Mouse (Mus musculus) C2C12 (cell line): ENCODE measurements around the gene Pnpla5. TPM values are rescaled to one million over a fixed set of nuclear protein-coding genes. Genes with fewer than 3 reads are reported as not detected.
"Not testable (repeated sequence)": the region's sequence is repeated elsewhere in the genome, so short reads cannot be mapped to it uniquely, and the experiment has no call there.

Experiments
- H3K27me3 ChIP-seq: one replicate; pipeline ENCODE4 v1.6.1; 2011; ENCODE audit not compliant: control insufficient read depth, insufficient read depth, insufficient read length
- H3K36me3 ChIP-seq: one replicate; pipeline ENCODE4 v1.6.1; 2011; ENCODE audit not compliant: control insufficient read depth, insufficient read depth
- H3K4me3 ChIP-seq: one replicate; pipeline ENCODE4 v1.5.1; 2011; ENCODE audit warnings: mild to moderate bottlenecking, control low read depth; ENCODE audit not compliant: poor library complexity, insufficient read depth, severe bottlenecking
- H3K79me2 ChIP-seq: one replicate; pipeline ENCODE4 v1.6.1; 2011; ENCODE audit not compliant: control insufficient read depth, insufficient read depth
- H3K79me3 ChIP-seq: one replicate; pipeline ENCODE4 v1.6.1; 2011; ENCODE audit warnings: low read depth, control low read depth
- H3ac ChIP-seq: one replicate; pipeline ENCODE3; 2011; ENCODE audit warnings: low read depth; ENCODE audit not compliant: control insufficient read depth, insufficient read length
- CEBPB ChIP-seq: IDR thresholded peaks from one replicate; pipeline ENCODE4 v1.6.1; 2011; ENCODE audit warnings: low read depth, mild to moderate bottlenecking, control low read depth, moderate library complexity
- CTCF ChIP-seq: IDR thresholded peaks from one replicate; pipeline ENCODE4 v1.5.1; 2011; ENCODE audit not compliant: control insufficient read depth, insufficient read depth, insufficient read length
- FOSL1 ChIP-seq: IDR thresholded peaks from one replicate; pipeline ENCODE4 v1.8.0; 2011; ENCODE audit warnings: mild to moderate bottlenecking, low read length; ENCODE audit not compliant: poor library complexity, insufficient read depth, severe bottlenecking
- MAX ChIP-seq: IDR thresholded peaks from one replicate; pipeline ENCODE4 v1.6.1; 2011; ENCODE audit warnings: mild to moderate bottlenecking, control low read depth
- MYOD1 ChIP-seq: IDR thresholded peaks from one replicate; pipeline ENCODE4 v1.6.1; 2011; ENCODE audit warnings: low read depth; ENCODE audit not compliant: control insufficient read depth, insufficient read length
- MYOG ChIP-seq: IDR thresholded peaks from one replicate; pipeline ENCODE4 v1.6.1; 2011; ENCODE audit not compliant: control insufficient read depth, insufficient read length; ENCODE audit errors: extremely low read depth
- USF1 ChIP-seq: IDR thresholded peaks from one replicate; pipeline ENCODE4 v1.6.1; 2011; ENCODE audit warnings: low read depth, mild to moderate bottlenecking, control low read depth, moderate library complexity
- polyA plus RNA-seq: library from polyadenylated mRNA; unstranded; fragments of >200 nt; fragmentation: generic; extraction: Trizol; gene quantifications from one replicate; pipeline ENCODE4 v1.2.1, GENCODE M21; 2012; ENCODE audit warnings: missing spikeins

The Pnpla5 gene
- polyA plus RNA-seq, 1 experiment: not detected

DNA sequence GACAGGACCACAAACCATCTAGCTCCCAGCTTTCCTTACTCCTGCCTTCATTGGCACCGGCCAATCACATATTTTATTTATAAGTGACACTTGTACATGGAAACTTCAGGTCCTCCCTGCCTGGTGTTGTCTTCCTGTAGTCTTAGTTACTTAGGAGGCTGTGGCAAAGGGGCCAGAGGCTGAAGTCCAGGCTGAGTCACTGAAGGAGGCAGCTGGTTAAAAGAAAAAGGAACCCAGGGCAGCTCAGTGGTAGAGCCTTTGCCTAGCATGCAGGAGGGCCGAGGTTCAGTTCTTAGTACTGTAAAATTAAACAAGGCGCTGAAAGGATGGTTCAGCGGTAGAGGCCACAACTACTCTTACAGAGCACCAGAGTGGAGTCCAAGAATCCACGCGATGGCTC, 43.8 kb upstream of the Pnpla5 start:
- H3K4me3 ChIP-seq: no peak overlapping the region
- TF ChIP-seq CEBPB: no peak
- no peak for TF ChIP-seq MAX
- no peak for TF ChIP-seq MYOG
- no peak for TF ChIP-seq MYOD1
- no peak for TF ChIP-seq FOSL1
- no peak for TF ChIP-seq CTCF
- no peak for TF ChIP-seq USF1
- H3K27me3 ChIP-seq: peaks cover 38% of the 10 kb centered on the region
- H3K79me2 ChIP-seq: no peaks in the 10 kb centered on the region
- no peaks in the 10 kb centered on the region for H3K36me3 ChIP-seq
- no peaks in the 10 kb centered on the region for H3K79me3 ChIP-seq
- no peak overlapping the region for H3ac ChIP-seq

- Histone ChIP-seq H3K79me3 (no peaks in the 10 kb centered on the region), H3K36me3 (no peaks in the 10 kb centered on the region), H3K4me3 (no peak overlapping the region), H3K27me3 (peaks cover 35% of the 10 kb centered on the region), H3K79me2 (no peaks in the 10 kb centered on the region), H3ac (no peak overlapping the region)
- no peak for TF ChIP-seq MAX
- no peak for TF ChIP-seq MYOG
Measured at GRCm38 (mm10) chr15:84161871-84162270, 38.9 kb upstream of the Pnpla5 start.

GRCm38 (mm10) chr15:84157530-84157929, 34.6 kb upstream of the Pnpla5 start:
- not testable (repeated sequence) for H3K4me3 ChIP-seq, H3K79me3 ChIP-seq, H3K36me3 ChIP-seq, H3ac ChIP-seq, H3K79me2 ChIP-seq
- peaks cover 32% of the 10 kb centered on the region for H3K27me3 ChIP-seq

DNA sequence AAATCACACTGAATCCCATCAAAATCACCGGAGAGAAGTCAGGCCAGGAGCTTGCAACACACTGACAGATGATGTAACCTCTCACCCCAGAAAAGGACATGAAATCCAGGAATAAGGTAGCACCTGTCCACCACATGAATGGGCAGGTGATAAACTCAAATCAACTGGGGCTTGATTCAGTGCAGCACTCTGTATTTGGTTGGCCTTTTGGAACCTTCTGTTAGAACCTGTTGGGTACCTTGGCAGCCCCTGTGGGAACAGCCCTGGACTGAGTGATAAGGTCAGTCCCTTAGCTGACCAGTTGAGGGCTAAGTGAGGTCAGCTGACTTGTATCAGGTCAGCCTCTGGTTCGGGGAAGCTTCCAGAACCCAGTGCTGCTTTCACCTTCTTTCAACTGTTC, 33.2 kb upstream of the Pnpla5 start:
- Histone ChIP-seq H3K36me3 (no peaks in the 10 kb centered on the region), H3ac (no peak overlapping the region), H3K27me3 (peaks cover 22% of the 10 kb centered on the region), H3K79me2 (no peaks in the 10 kb centered on the region), H3K4me3 (no peak overlapping the region), H3K79me3 (no peaks in the 10 kb centered on the region)
- TF ChIP-seq MAX: no peak
- no peak for TF ChIP-seq MYOG
- no peak for TF ChIP-seq CTCF
- no peak for TF ChIP-seq MYOD1
- TF ChIP-seq USF1: no peak
- TF ChIP-seq FOSL1: no peak
- no peak for TF ChIP-seq CEBPB

GRCm38 (mm10) chr15:84140929-84141328, 18.0 kb upstream of the Pnpla5 start:
- TF ChIP-seq CEBPB: no peak
- no peak for TF ChIP-seq MYOD1
- TF ChIP-seq USF1: no peak
- TF ChIP-seq MYOG: no peak
- TF ChIP-seq MAX: no peak
- TF ChIP-seq CTCF: no peak
- no peak for TF ChIP-seq FOSL1
- H3K79me3 ChIP-seq: no peaks in the 10 kb centered on the region
- no peak overlapping the region for H3K4me3 ChIP-seq
- H3ac ChIP-seq: no peak overlapping the region
- peaks cover 45% of the 10 kb centered on the region for H3K27me3 ChIP-seq
- no peaks in the 10 kb centered on the region for H3K36me3 ChIP-seq
- H3K79me2 ChIP-seq: no peaks in the 10 kb centered on the region

DNA sequence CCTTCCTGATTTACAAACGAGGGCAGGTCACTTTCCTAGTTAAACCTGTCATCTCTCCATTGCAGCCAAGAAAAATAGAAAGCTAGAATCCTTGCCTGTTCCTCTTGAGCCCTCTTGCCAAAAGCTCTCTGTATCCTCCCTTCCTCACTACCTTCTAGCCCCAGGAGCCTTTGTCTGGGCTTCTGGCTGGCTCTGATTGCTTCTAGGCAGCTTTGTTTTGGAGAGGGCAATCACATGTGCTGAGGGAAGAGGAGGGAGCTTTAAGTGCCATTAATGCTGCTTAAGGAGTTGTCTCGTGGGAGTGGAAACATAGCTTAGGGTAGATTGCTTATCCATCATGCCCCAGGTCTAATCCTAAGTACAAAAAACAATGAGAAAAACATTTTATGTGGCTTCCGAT, 17.1 kb upstream of the Pnpla5 start:
- TF ChIP-seq CTCF: no peak
- no peak for TF ChIP-seq USF1
- no peak for TF ChIP-seq FOSL1
- TF ChIP-seq CEBPB: no peak
- no peak for TF ChIP-seq MYOG
- no peak for TF ChIP-seq MAX
- no peak for TF ChIP-seq MYOD1
- H3K36me3 ChIP-seq: no peaks in the 10 kb centered on the region

More for the DNA sequence above, 17.1 kb upstream of the Pnpla5 start:
- Histone ChIP-seq H3K4me3 (no peak overlapping the region), H3K27me3 (peaks cover 45% of the 10 kb centered on the region), H3K79me2 (no peaks in the 10 kb centered on the region), H3ac (no peak overlapping the region), H3K79me3 (no peaks in the 10 kb centered on the region)
